Mouse (Mus musculus) cerebellum, adult 2 months (tissue): Measurements from ENCODE around the gene 1700067K01Rik. TPM values are rescaled to one million over a fixed set of nuclear protein-coding genes. Genes with fewer than 3 reads are reported as not detected.

Source experiments
- DNase-seq, 2 experiments: peaks; one replicate each; pipeline ENCODE4 v3.0.0; 2021
- H3K27ac ChIP-seq: fragments of 200-500 bp; 2 replicates; pipeline ENCODE4 v1.5.1; 2012; ENCODE audit warnings: low read length, control low read depth, inconsistent platforms; ENCODE audit not compliant: insufficient read depth
- H3K27me3 ChIP-seq: fragments of 200-500 bp; 2 replicates; pipeline ENCODE4 v1.6.1; 2012; ENCODE audit warnings: inconsistent platforms, mild to moderate bottlenecking, low read length, moderate library complexity; ENCODE audit not compliant: control insufficient read depth, insufficient read depth
- H3K4me1 ChIP-seq: fragments of 200-500 bp; 2 replicates; pipeline ENCODE4 v1.6.1; 2011; ENCODE audit warnings: low read length; ENCODE audit not compliant: control insufficient read depth, insufficient read depth
- H3K4me3 ChIP-seq: fragments of 200-500 bp; replicated peaks from 2 replicates; pipeline ENCODE3; 2011; ENCODE audit warnings: mild to moderate bottlenecking, low read depth, low read length, control low read depth; ENCODE audit not compliant: insufficient read depth
- CTCF ChIP-seq: fragments of 200-500 bp; IDR thresholded peaks from 2 replicates; pipeline ENCODE4 v1.5.1; 2011; ENCODE audit warnings: low read depth, mild to moderate bottlenecking, control low read depth, low read length, moderate library complexity, borderline replicate concordance; ENCODE audit not compliant: insufficient read depth
- POLR2A ChIP-seq: fragments of 200-500 bp; IDR thresholded peaks from 2 replicates; pipeline ENCODE4 v1.6.1; 2011; ENCODE audit warnings: low read length, control low read depth, borderline replicate concordance; ENCODE audit not compliant: insufficient read depth
- WGBS: fragments of 180-500 bp; shearing (Covaris S2); methylation state at CpG from one replicate; pipeline ENCODE4 v1.1.7; 2018; 5-methylcytosine and 5-hydroxymethylcytosine counted together
- polyA plus RNA-seq: library from polyadenylated mRNA; depleted of rRNA; stranded (reverse); fragments of >200 nt; gene quantifications from 2 replicates; pipeline ENCODE4 v1.2.3, GENCODE M21; 2012

1700067K01Rik gene
- polyA plus RNA-seq, 1 experiment, result 0.11 TPM

GRCm38 (mm10) chr8:83994030-83994429 is 7.3 kb upstream of the 1700067K01Rik start:
- DNase-seq, result no peak
- 87% methylated on average over 3 of the region's 3 CpGs for WGBS
- peaks cover 3% of the 10 kb centered on the region; the same call in 1 of the 2 replicates for H3K4me1 ChIP-seq
- no peak for TF ChIP-seq POLR2A
- no peak for TF ChIP-seq CTCF
- no peaks in the 10 kb centered on the region for H3K27me3 ChIP-seq
- H3K27ac ChIP-seq, result no peak overlapping the region
- no peak overlapping the region for H3K4me3 ChIP-seq

DNA sequence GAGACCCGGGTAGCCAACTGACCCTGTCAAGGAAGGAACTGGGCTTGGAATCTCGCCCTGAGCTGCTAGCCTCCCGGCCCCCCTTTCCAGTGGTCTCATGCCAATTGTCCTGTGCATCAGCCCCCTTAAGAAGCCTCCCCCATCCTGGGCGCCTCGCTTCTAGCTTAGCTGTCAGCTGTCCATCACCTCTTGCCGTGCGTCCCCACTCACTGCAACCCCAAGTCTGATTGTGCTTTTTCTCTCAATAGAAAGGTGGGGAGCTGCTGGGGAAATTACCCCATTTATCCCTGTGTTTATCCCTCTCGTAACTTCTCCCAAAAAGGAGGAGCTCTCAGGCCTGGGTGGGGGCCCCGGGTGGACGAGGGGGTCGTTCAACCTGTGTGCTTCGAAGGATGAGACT is 5.3 kb upstream of the 1700067K01Rik start:
- no peaks in the 10 kb centered on the region for H3K27me3 ChIP-seq
- no peak overlapping the region for H3K27ac ChIP-seq
- H3K4me1 ChIP-seq, result peaks cover 6% of the 10 kb centered on the region; the same call in 1 of the 2 replicates
- 27% methylated on average over 12 of the region's 12 CpGs for WGBS
- no peak overlapping the region for H3K4me3 ChIP-seq
- DNase-seq, result peak; percentile 34 to 45
- TF ChIP-seq CTCF (no peak), POLR2A (no peak)

GRCm38 (mm10) chr8:83996567-83997505 is 4.5 kb upstream of the 1700067K01Rik start:
- peaks cover 6% of the 10 kb centered on the region; the same call in 1 of the 2 replicates for H3K4me1 ChIP-seq
- TF ChIP-seq POLR2A (peak; percentile 45; the same call in 1 of the 2 replicates), CTCF (no peak)
- peak; percentile 80 to 85 for DNase-seq
- H3K27ac ChIP-seq, result peak overlapping the region; percentile 26; the same call in 1 of the 2 replicates
- 2% methylated on average over 86 of the region's 103 CpGs for WGBS
- H3K4me3 ChIP-seq, result peak overlapping the region; percentile 84
- H3K27me3 ChIP-seq, result no peaks in the 10 kb centered on the region

- peaks cover 6% of the 10 kb centered on the region; the same call in 1 of the 2 replicates for H3K4me1 ChIP-seq
- H3K27ac ChIP-seq, result peak within 1 kb of the TSS; percentile 68; the same call in 1 of the 2 replicates
- TF ChIP-seq CTCF (no peak), POLR2A (no peak)
- 8% methylated on average over 80 of the region's 112 CpGs for WGBS
- peak within 1 kb of the TSS; percentile 84 for H3K4me3 ChIP-seq
- DNase-seq, result peak; percentile 64 to 71
- H3K27me3 ChIP-seq, result no peaks in the 10 kb centered on the region
These were observed 3.7 kb upstream of the 1700067K01Rik start, which contains the start of gene Samd1 for GRCm38 (mm10) chr8:83997511-83998141. TSS of gene Samd1 (plus strand) at chr8:83997672.

DNA sequence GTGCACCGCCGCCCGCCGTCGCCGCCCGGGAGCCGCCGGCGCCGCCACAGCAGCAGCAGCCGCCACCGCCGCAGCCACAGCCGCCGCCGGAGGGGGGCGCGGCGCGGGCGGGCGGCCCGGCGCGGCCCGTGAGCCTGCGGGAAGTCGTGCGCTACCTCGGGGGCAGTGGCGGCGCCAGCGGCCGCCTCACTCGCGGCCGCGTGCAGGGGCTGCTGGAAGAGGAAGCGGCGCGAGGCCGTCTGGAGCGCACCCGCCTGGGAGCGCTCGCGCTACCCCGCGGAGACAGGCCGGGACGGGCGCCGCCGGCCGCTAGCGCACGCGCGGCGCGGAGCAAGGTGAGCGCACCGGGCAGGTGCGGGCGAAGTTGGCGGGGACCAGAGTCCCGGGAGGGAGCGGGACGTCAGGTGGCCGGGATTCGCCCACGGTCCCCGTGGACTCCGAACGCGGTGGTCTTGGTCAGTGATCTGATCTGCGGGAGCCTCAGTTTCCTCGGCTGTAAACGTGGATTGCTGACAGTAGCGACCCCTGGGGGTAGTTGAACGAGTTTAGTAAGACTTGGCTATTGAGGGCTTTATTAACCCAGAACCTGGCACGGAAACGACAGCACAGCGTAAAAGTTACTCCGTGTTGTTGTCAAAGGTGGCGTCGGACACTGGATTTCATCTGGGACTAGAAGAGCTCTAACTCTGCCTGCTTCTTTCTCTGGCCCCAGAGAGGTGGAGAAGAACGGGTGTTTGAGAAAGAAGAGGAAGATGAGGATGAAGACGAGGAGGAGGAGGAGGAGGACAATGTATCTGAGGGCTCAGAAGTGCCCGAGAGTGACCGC is 2.9 kb upstream of the 1700067K01Rik start:
- TF ChIP-seq CTCF, result peak; percentile 32; the same call in 1 of the 2 replicates
- 0 out of 2 replicates have a peak, but pooled peaks have one; percentile 19 for TF ChIP-seq POLR2A
- Histone ChIP-seq H3K4me3 (peak overlapping the region; percentile 60), H3K27me3 (no peaks in the 10 kb centered on the region), H3K27ac (no peak overlapping the region), H3K4me1 (peaks cover 9% of the 10 kb centered on the region)
- peak; percentile 58 to 61 for DNase-seq
- 10% methylated on average over 92 of the region's 92 CpGs for WGBS

GRCm38 (mm10) chr8:83999057-83999705 is 2.1 kb upstream of the 1700067K01Rik start:
- peak in 1 of 2 experiments; percentile 32 for DNase-seq
- WGBS, result 66% methylated on average over 16 of the region's 16 CpGs
- H3K27ac ChIP-seq, result no peak overlapping the region
- H3K4me3 ChIP-seq, result peak overlapping the region; percentile 60
- no peaks in the 10 kb centered on the region for H3K27me3 ChIP-seq
- peaks cover 9% of the 10 kb centered on the region for H3K4me1 ChIP-seq
- TF ChIP-seq POLR2A, result no peak

GRCm38 (mm10) chr8:83999825-84000224 is 1.5 kb upstream of the 1700067K01Rik start:
- Histone ChIP-seq H3K27ac (no peak overlapping the region), H3K27me3 (no peaks in the 10 kb centered on the region), H3K4me3 (no peak overlapping the region), H3K4me1 (peaks cover 9% of the 10 kb centered on the region)
- TF ChIP-seq POLR2A (no peak), CTCF (no peak)
- DNase-seq, result no peak
- WGBS, result 92% methylated on average over 2 of the region's 2 CpGs
